Mouse (Mus musculus): ENCODE data around the gene Map7d3.
A peak's percentile ranks its signal among the peaks of the same experiment; 100 is the strongest.

Map7d3 gene

DNA sequence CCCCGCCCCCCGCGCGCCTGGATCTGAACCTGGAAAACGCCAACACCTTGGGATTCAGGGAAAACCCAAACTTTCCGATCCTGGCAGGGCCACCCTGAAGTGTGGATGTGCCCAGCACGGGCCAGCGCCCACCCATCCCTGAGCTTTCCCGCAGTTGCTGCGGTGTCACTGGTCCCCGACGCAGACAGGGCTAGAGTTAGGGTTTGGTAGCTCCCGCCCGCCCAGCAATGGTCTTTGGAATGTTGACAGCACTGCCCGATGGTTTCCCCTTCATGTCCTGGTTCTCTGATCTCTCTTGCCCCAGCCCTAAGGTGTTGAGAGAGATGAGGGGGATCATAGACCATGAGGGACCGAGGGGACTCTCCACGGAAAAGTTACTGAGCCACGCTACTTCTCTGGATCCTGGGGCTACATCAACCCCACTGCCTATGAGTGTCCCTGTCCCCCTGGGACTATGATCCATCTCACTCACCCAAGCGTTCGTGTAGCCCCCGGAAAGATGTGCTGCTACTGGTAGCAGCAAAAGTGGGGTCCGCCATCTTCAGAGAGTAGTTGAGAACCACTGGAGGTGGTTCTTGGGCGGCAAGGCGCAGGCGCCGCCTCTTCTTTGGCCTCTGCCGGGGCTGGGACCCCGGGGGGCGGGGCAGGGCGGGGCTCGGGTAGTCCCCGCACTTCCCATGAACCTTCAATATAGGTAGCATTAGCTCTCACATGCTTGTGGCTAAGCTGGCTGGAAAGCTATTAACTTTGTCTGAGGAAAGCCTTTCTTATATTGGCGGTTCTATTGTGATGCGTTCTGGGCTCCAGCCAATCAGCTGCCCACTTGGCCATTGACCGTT is at the start of gene Map7d3:
TSS of gene Map7d3 (minus strand) at position 562 of the 839 bp plus-strand sequence.
- peak; percentile 8 to 27 for DNase-seq

- DNase-seq = no peak
These were observed 47.7 kb upstream of the Map7d3 start, which contains the start of gene Adgrg4 for GRCm38 (mm10) chrX:56869863-56870262. Adgrg4 (plus strand) TSS chrX:56870163.

DNA sequence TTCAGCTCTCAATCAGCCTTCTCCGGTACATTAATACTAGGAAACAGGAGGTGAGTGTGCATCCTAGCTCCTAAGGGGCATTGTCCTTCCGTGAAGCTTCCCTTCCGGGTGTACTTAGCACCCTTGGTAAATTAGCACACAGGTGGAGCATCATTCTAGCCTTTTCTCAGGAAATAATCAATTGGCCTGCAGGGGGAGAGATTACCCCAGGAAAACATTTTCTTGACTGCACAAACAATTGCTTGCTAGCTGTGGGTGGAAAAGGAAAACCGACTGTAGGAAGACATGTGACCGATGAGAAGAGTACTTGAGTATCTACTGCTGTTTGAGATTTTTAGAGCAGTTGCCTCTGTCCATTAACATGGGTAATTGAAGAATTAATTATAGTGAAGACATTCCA is 19.1 kb upstream of the Map7d3 start:
- DNase-seq = no peak

- peak; percentile 38 to 41 for DNase-seq
These were observed 17.2 kb upstream of the Map7d3 start for GRCm38 (mm10) chrX:56839369-56839768.

DNA sequence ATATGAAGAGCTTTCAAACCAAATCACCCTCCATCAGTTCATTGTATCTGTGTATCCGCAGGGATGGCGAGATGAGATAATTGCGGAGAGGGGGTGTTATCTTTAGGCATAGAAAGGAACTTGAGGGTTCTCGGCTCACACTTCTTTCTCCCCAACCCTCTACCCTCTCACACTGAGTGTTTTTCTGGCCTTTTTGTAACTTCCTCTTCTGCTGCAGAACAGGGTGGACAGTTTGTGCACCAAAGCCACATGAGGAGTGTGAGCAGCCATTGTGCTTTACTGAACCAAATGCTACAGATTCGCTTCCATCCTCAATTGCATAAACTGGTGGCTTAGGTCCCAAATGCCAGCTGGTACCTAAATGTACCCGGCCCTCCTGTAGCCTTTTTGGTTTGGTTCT is 13.7 kb upstream of the Map7d3 start:
- DNase-seq = no peak

DNA sequence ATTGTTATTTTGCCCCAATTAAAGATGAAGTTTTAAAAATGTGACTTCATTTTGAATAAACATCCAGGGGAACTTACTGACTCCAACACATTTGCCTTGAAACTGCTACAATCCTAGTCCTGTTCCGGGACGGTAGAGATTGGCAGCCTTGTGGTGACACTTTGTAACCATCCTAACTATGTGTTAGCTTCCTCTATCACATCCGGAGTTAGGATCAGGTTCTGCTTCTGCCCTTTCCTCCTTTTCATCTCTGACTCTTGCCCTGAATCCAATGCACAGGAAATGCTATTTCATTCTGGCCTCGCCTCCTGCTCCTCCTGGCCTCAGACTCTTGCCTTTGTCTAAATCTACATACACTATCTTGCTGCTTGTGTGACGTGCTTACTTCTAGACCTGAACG is 5.4 kb upstream of the Map7d3 start:
- no peak for DNase-seq

DNA sequence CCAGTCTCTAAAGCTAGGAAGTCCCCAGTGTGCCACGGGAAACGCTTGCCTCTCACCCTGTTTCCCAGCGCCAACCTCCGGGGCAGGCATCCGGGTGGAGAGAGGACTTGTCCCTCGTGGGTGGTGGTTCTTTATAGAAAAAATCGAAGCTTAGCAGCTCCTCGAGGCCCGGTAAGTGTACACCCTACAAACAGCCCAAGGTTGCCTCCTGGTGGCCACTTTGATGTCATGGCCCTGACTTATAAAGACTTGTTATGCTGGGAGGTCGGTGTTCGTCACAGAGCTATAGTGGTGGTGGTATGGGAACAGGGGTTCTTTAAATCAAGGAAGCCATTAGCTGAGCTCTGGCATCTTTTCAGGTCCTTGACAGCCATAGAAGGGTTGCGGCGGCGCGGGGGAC is 30.9 kb downstream of the Map7d3 start:
- DNase-seq = peak; percentile 52 to 78

GRCm38 (mm10) chrX:56790591-56790990 is 31.5 kb downstream of the Map7d3 start:
- no peak for DNase-seq

- DNase-seq = peak in 1 of 2 experiments; percentile 42
These were observed 34.6 kb downstream of the Map7d3 start for GRCm38 (mm10) chrX:56787486-56787885.

- DNase-seq = peak; percentile 46 to 51
These were observed 35.7 kb downstream of the Map7d3 start for GRCm38 (mm10) chrX:56786281-56787061.

DNA sequence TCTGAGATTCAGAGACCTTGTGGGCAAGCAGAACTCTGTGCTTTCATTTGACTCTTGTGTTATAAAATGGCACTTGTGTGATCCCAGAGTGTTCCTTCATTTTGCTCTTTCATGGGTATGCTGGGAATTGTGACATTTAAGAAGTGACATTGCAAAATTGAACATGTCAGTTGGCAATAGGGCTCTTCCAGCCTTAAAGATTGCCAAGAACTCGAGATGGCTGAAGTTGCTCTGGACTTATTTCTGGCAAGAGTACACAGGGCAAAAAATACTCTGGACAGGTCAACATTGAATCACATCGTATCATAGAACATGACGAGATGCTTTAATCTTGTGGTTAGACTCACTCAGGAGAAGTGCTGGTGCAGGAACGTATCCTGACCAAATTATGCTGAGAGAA is 48.8 kb downstream of the Map7d3 start:
- DNase-seq = no peak

GRCm38 (mm10) chrX:56771751-56772150 is 50.4 kb downstream of the Map7d3 start:
- DNase-seq = no peak

DNA sequence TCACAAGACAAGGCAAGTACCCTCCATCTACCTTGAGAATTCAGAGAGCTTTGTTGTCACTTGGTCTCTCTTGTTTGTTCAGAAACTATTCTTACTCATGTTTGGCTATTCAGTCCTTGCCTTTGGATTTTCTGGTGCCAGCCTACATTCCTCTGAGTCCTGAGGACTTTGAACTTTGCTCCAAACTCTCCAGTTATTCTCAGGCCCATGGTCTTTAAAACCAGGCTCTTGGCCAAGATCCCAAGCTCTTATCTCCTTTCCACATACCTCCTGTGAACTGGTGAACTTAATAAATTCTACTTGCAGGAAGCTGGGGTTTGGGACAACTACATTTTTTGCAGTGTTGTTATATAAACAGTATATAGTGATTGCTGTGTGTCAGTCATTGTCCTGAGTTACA is 52.3 kb downstream of the Map7d3 start:
- DNase-seq = peak; percentile 46 to 74

DNA sequence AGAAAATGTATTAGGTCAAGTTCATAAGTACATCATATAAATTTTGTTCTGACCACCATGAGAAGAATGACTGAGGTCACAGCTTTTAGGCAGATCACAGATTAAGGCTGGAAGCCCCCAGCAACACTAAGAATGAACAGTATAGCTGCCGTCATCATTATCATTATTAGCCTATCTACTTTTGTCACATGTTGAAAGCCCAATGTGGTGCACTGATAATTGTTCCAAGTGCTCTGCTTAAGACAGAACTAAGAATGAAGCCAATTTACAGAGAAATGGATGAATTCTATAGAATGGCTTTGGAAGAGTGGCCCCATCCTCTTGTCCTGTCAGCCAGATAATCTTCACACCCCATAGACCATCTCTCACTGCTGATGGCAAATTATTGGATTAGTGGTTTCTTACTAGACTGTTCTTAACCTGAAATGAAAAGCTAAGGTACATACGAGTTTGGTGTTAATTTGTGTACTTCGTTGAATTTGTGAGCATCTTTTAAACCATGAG is 61.8 kb downstream of the Map7d3 start:
- DNase-seq = no peak

- DNase-seq = no peak
These were observed 65.8 kb downstream of the Map7d3 start for GRCm38 (mm10) chrX:56756352-56756751.

- peak; percentile 51 to 63 for DNase-seq
These were observed 66.5 kb downstream of the Map7d3 start for GRCm38 (mm10) chrX:56755646-56756045.

DNA sequence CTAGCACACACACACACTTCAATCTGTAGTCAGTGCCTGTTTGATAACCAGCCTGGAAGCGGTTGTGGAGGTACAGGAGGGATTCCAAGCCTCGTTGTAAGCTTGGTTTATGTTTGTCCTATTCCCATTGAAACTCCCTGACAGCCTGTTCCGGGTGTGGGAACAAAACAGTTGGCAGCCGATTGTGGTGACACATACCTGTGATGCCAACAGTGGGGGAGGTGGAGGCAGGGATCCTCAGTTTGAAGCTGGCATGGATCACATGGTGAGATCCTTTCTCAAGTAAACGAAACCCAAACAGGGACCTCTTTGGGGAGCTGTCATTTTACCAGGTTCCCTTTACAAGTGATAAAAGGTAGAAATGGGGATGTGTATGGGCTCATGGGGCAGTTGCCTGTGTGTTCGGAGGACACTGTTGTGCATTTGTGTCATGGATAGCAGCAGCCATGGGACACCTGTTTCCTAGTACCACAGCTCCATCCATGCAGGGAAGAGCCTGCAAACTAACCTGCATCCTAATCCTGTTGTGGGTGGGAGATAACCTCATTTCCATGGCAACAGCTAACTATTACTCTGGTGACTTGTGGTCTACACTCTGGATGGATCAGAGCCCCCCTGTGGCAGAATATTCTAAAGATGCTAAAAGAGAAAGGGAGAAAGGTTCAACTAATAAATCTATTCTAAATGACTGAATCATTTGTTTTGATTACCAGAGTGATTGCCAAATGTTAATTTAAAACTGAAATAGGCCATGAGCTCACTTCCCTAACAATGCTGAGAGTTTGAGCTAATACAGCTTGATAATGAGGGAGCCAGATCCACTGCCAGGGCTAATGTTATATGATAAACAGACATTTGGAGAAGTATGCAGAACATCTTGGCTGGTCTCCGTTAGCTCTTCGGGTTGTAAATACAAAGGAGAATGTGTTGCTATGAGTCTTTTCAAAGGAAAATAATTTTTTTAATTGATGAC is 68.5 kb downstream of the Map7d3 start:
- DNase-seq = no peak

GRCm38 (mm10) chrX:56752144-56752543 is 70.0 kb downstream of the Map7d3 start:
- no peak for DNase-seq

DNA sequence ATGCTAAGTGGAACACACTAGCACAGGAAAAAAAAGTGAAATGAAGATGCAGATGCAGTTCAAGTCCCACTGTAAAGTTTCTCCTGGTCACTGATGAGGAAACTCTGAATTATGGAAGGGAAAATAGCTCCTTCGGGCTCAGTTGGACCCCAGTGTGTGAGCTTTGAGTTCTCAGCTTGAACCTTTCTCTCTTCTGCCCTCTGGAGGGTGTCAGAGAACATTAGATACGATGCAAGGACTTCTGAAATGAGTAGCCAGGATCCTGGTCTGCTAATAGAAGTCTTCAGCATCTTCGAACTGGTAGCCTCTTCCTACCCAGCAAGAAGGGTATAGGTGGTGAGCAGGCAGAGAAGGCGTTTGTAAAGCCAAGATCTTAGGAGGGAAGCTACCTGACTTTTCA is 70.6 kb downstream of the Map7d3 start:
- no peak for DNase-seq

All from kidney, postnatal 36 days (tissue).